Mouse (Mus musculus) midbrain, embryonic 13.5 days (tissue): ENCODE measurements at regions not wholly inside any gene's neighbourhood (a gene's known extent, or its start where the extent isn't known, plus 50 kb on each side); places are given as distances from the start of the nearest gene placed in this dataset.
A peak's percentile ranks its signal among the peaks of the same experiment; 100 is the strongest.
"Not testable (repeated sequence)": the region's sequence is repeated elsewhere in the genome, so short reads cannot be mapped to it uniquely, and the experiment has no call there.

Experiments
- ATAC-seq: fragments of 200-750 bp; cut with Nextera tagmentation; 2 replicates; pipeline ENCODE4 v1.8.0; 2017; ENCODE audit warnings: mild to moderate bottlenecking, moderate TSS enrichment, moderate library complexity
- H3K27ac ChIP-seq: fragments of 300-500 bp; sonication (generic); 2 replicates; pipeline ENCODE4 v1.5.1; 2015; ENCODE audit warnings: inconsistent platforms, mild to moderate bottlenecking, moderate library complexity
- H3K27me3 ChIP-seq: fragments of 300-500 bp; sonication (generic); 2 replicates; pipeline ENCODE4 v1.6.1; 2015; ENCODE audit warnings: mild to moderate bottlenecking, inconsistent platforms
- H3K36me3 ChIP-seq: fragments of 300-500 bp; sonication (generic); 2 replicates; pipeline ENCODE4 v1.6.1; 2015; ENCODE audit warnings: mild to moderate bottlenecking, inconsistent platforms
- H3K4me1 ChIP-seq: fragments of 300-500 bp; sonication (generic); replicated peaks from 2 replicates; pipeline ENCODE4 v1.6.1; 2015; ENCODE audit warnings: inconsistent platforms
- H3K4me2 ChIP-seq: fragments of 300-500 bp; sonication (generic); replicated peaks from 2 replicates; pipeline ENCODE4 v1.6.1; 2015; ENCODE audit warnings: moderate library complexity, mild to moderate bottlenecking, inconsistent platforms
- H3K4me3 ChIP-seq: fragments of 300-500 bp; sonication (generic); replicated peaks from 2 replicates; pipeline ENCODE4 v1.5.1; 2015; ENCODE audit warnings: mild to moderate bottlenecking, inconsistent platforms
- H3K9ac ChIP-seq: fragments of 300-500 bp; sonication (generic); replicated peaks from 2 replicates; pipeline ENCODE4 v1.6.1; 2015; ENCODE audit warnings: mild to moderate bottlenecking, inconsistent platforms
- H3K9me3 ChIP-seq: fragments of 300-500 bp; sonication (generic); 2 replicates; pipeline ENCODE4 v1.6.1; 2016; ENCODE audit warnings: mild to moderate bottlenecking, inconsistent platforms
- WGBS: fragments of 180-500 bp; shearing (Covaris S2); methylation state at CpG from one replicate; pipeline ENCODE4 v1.1.7; 2015; 5-methylcytosine and 5-hydroxymethylcytosine counted together

DNA sequence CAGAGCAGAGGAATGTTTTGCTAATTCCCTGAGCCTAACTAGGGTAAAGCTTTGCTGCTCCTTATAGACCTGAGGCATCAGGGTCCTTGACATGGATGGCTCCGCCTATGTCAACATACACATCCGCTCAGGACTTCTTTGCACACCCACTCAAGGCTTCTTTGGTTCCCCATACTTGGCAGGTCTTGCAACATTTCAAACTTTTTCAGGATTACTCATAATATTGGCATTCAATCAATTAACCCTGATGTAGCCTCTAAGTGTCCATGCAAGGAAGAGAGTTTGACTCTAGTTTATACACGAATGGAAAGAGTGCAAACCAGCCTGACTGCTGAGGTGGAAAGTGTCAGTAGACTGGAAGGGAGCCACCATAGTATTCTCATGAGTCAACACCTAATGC lies 93.2 kb upstream of the Slc25a13 start:
- H3K9ac ChIP-seq, result no peak overlapping the region
- H3K27ac ChIP-seq, result no peak overlapping the region
- ATAC-seq, result no peak
- H3K27me3 ChIP-seq, result no peaks in the 10 kb centered on the region
- no peak overlapping the region for H3K4me3 ChIP-seq
- no peak overlapping the region for H3K4me2 ChIP-seq
- no peaks in the 10 kb centered on the region for H3K36me3 ChIP-seq
- no peaks in the 10 kb centered on the region for H3K4me1 ChIP-seq
- WGBS, result 93% methylated on average over 3 of the region's 3 CpGs
- H3K9me3 ChIP-seq, result no peaks in the 10 kb centered on the region

GRCm38 (mm10) chr6:6307618-6308017 lies 90.6 kb upstream of the Slc25a13 start:
- WGBS, result 94% methylated on average over 2 of the region's 2 CpGs
- H3K4me1 ChIP-seq, result peaks cover 5% of the 10 kb centered on the region; the same call in 1 of the 2 replicates
- H3K27ac ChIP-seq, result no peak overlapping the region
- H3K36me3 ChIP-seq, result no peaks in the 10 kb centered on the region
- H3K9ac ChIP-seq, result no peak overlapping the region
- no peak overlapping the region for H3K4me2 ChIP-seq
- H3K9me3 ChIP-seq, result no peaks in the 10 kb centered on the region
- no peak overlapping the region for H3K4me3 ChIP-seq
- no peak for ATAC-seq
- H3K27me3 ChIP-seq, result no peaks in the 10 kb centered on the region

DNA sequence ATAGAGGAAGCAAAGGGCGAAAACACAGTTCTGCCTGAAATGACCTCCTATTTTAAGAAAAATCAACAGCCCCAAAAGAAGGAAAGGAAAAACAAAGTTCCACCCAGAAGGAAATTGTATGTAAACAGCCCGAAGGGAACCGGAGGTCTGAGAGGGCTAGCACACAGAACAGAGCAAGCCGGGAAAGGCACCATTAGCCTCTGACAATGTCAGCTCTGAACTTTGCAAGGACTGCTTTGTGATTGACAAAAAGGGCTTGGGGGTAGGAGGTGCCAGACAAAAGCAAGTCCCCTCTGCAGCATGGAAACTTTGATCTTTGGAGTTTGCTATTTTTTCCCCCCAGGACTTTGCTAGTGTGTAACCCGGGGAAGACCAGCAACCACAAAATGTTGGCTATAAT lies 86.8 kb upstream of the Slc25a13 start:
- Histone ChIP-seq H3K27ac (no peak overlapping the region), H3K9me3 (no peaks in the 10 kb centered on the region), H3K4me2 (no peak overlapping the region), H3K27me3 (no peaks in the 10 kb centered on the region), H3K36me3 (no peaks in the 10 kb centered on the region), H3K4me1 (peaks cover 5% of the 10 kb centered on the region; the same call in 1 of the 2 replicates), H3K9ac (no peak overlapping the region), H3K4me3 (no peak overlapping the region)
- ATAC-seq, result no peak
- 15% methylated on average over 5 of the region's 5 CpGs for WGBS

DNA sequence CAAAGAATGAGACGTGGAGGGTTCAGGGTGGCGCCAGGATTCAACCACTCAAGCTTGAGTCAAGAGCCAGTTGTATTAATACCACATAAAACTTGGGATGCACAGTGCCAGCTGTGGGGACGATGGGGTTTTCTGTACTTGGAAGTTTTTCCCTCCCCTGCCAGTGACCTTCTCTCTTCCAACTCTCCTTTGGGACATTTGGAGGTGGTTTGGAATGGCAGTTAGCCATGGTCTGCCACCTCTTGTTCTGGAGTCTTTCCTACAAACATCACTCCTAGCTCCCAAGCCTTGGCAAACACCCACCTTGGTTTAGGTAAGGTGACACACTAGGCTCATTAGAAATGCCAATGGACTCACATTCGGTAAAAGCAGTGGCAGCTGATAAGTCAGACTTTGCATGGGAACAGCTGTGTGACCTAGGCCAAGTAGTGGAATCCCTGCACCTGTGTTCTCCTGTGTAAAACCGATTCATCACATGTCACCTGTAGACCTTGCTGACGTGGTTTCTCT lies 84.1 kb upstream of the Slc25a13 start:
- Histone ChIP-seq H3K9ac (no peak overlapping the region), H3K36me3 (no peaks in the 10 kb centered on the region), H3K9me3 (no peaks in the 10 kb centered on the region), H3K27me3 (no peaks in the 10 kb centered on the region), H3K27ac (no peak overlapping the region), H3K4me2 (no peak overlapping the region), H3K4me3 (no peak overlapping the region), H3K4me1 (peaks cover 5% of the 10 kb centered on the region; the same call in 1 of the 2 replicates)
- WGBS, result 91% methylated on average over 6 of the region's 6 CpGs
- no peak for ATAC-seq

GRCm38 (mm10) chr6:6298867-6299852 lies 82.2 kb upstream of the Slc25a13 start:
- peak; percentile 40; the same call in 1 of the 2 replicates for ATAC-seq
- Histone ChIP-seq H3K4me1 (peaks cover 5% of the 10 kb centered on the region; the same call in 1 of the 2 replicates), H3K36me3 (no peaks in the 10 kb centered on the region), H3K4me2 (no peak overlapping the region), H3K27ac (no peak overlapping the region), H3K9ac (no peak overlapping the region), H3K9me3 (no peaks in the 10 kb centered on the region), H3K27me3 (no peaks in the 10 kb centered on the region), H3K4me3 (no peak overlapping the region)
- 67% methylated on average over 14 of the region's 14 CpGs for WGBS

DNA sequence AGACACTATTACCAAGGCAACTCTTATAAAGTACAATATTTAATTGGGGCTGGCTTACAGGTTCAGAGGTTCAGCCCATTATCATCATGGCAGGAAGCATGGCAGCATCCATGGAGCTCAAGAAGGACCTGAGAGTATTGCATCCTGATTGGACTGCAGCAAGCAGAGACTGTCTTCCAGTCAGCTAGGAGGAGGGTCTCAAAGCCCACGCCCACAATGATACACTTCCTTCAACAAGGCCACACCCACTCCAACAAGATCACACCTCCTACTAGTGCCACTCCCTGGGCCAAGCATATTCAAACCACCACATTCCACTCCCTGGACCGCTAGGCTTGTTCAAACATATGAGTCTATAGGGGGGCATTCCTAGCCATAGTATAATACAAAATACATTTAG lies 78.6 kb upstream of the Slc25a13 start:
- H3K27ac ChIP-seq, H3K36me3 ChIP-seq, H3K9me3 ChIP-seq, ATAC-seq, H3K4me1 ChIP-seq, H3K27me3 ChIP-seq, H3K9ac ChIP-seq, H3K4me2 ChIP-seq, H3K4me3 ChIP-seq: not testable (repeated sequence)
- 92% methylated on average over 2 of the region's 2 CpGs for WGBS

DNA sequence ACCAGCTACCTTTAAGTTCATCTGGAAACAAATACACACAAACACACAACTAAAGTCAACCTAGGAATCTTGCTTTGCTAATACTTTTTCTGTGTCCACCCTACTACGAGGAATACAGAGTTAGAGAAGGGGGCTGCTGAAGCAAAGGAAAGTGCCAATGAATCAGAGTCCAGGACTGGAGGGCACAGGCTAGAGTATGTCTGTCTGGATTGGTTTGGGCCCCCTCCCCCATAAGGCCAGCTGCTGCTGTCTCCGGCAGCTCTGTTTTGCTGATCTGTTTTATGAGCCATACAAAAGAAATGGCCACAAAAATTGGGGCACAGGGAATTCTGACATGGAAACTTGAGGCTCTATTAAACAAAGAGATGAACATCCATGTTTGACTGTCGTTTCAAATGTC lies 74.8 kb upstream of the Slc25a13 start:
- no peak for ATAC-seq
- 64% methylated on average over 3 of the region's 3 CpGs for WGBS

DNA sequence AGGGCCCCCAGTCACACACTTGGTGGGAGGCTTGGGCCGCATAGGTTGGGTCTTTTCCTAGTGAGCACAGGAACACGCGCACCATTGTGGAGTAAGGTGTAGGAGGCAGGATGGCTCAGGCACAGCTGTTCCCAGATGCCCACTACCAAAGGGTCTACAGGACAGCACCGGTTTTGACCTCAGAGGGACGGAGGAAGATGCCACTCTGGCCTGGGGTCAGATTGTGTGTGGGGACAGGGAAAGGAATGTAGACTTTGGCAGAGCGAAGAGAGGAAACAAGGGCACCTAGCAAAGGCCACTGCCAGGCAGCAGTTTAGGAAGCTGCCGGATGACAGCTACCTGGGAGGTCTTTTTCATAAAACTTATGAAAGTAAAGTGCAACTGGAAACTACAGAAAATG lies 73.5 kb upstream of the Slc25a13 start:
- no peaks in the 10 kb centered on the region for H3K4me1 ChIP-seq
- 0 out of 2 replicates have a peak, but pooled peaks cover 4% of the 10 kb centered on the region for H3K27me3 ChIP-seq
- H3K36me3 ChIP-seq, result no peaks in the 10 kb centered on the region
- H3K9ac ChIP-seq, result no peak overlapping the region
- no peak overlapping the region for H3K27ac ChIP-seq
- H3K4me2 ChIP-seq, result no peak overlapping the region
- WGBS, result 88% methylated on average over 7 of the region's 7 CpGs
- no peak for ATAC-seq
- H3K4me3 ChIP-seq, result no peak overlapping the region
- H3K9me3 ChIP-seq, result no peaks in the 10 kb centered on the region

More for the DNA sequence above, 74.8 kb upstream of the Slc25a13 start:
- H3K4me2 ChIP-seq, result no peak overlapping the region
- H3K27ac ChIP-seq, result no peak overlapping the region
- H3K36me3 ChIP-seq, result no peaks in the 10 kb centered on the region
- H3K9ac ChIP-seq, result no peak overlapping the region
- H3K27me3 ChIP-seq, result 0 out of 2 replicates have a peak, but pooled peaks cover 4% of the 10 kb centered on the region
- H3K4me1 ChIP-seq, result no peaks in the 10 kb centered on the region
- no peaks in the 10 kb centered on the region for H3K9me3 ChIP-seq
- H3K4me3 ChIP-seq, result no peak overlapping the region

DNA sequence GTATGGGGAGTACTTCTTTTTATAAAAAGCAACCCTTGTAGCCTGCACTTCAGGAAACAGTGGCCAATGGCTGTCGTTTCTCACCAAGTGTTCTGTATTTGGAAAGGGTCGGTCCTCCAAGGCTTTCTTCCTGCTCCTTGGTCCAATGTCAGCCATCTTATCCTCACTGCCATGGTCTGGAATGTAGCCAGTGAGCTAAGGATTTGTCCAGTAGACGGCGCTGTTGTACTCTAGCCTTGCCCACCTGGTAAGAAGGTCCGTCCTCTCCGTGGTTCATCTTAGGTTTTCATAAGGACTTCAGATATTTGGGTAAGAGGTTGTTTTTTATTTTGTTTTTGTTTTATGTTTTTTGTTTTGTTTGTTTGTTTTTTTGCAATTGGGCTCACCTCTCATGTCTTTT lies 72.8 kb upstream of the Slc25a13 start:
- H3K4me3 ChIP-seq, result no peak overlapping the region
- no peak overlapping the region for H3K27ac ChIP-seq
- no peak overlapping the region for H3K4me2 ChIP-seq
- no peaks in the 10 kb centered on the region for H3K9me3 ChIP-seq
- no peak overlapping the region for H3K9ac ChIP-seq
- 0 out of 2 replicates have a peak, but pooled peaks cover 4% of the 10 kb centered on the region for H3K27me3 ChIP-seq
- H3K4me1 ChIP-seq, result no peaks in the 10 kb centered on the region
- 21% methylated on average over 6 of the region's 6 CpGs for WGBS
- ATAC-seq, result 0 out of 2 replicates have a peak, but pooled peaks have one; percentile 56
- H3K36me3 ChIP-seq, result no peaks in the 10 kb centered on the region

DNA sequence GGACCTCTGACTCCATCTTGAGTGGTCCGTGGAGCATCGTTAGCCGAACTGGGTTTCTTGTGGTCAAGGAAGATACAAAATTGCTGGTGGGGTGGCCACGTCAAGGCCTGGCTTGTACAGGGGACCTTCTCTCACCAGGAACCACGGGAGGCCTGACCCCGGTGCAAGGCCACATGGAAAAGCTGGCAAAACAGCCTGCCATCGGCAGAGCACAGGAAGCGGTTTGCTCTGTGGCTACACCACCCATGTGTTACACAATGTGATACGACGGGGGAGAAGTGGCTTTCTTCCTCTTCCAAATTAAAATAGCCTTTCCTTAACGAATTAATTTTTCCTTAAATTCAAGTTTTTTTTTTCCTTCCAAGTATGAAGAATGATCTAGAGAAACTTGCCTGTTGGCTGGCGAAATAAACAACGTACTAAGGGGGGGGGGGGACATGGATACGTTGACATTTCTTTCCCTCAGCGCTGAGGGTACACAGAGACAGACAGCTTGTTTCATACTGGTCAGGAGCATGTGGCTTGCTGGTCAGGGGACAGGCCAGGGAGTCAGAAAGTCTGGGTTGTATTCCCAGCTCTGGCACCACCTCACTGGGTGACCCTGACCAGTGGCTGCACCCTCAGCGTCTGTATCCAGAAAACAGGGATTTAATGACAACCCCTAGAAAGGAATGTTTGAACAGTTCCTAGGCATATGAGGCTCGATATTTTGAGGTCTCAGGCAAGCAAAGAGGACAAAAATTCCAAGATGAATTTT lies 64.0 kb upstream of the Slc25a13 start:
- Histone ChIP-seq H3K4me2 (no peak overlapping the region), H3K4me1 (no peaks in the 10 kb centered on the region), H3K36me3 (no peaks in the 10 kb centered on the region), H3K27ac (no peak overlapping the region), H3K27me3 (no peaks in the 10 kb centered on the region), H3K9ac (no peak overlapping the region), H3K4me3 (no peak overlapping the region), H3K9me3 (no peaks in the 10 kb centered on the region)
- no peak for ATAC-seq
- WGBS, result 91% methylated on average over 17 of the region's 17 CpGs

DNA sequence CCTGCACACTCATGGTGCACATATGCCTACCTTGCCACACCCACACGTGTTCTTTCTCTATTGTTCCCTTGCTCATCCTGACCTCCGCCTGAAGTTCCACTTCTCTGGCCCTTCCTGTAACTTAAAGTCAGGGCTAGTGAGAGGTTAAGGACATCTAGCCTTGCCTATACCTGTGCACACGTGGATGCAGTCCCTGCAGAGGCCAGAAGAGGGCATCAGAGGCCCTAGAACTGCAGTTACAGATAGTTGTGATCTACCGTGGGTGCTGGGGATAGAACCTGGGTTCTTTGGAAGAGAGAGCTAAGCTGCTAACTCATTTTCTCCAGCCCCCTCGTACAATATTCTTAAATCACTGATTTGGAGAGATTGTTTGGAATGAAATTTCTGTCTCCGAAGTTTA lies 62.7 kb upstream of the Slc25a13 start:
- no peak overlapping the region for H3K4me2 ChIP-seq
- no peak for ATAC-seq
- 80% methylated on average over 6 of the region's 6 CpGs for WGBS

GRCm38 (mm10) chr6:6270545-6270944 lies 53.6 kb upstream of the Slc25a13 start:
- Histone ChIP-seq H3K9ac (no peak overlapping the region), H3K4me1 (no peaks in the 10 kb centered on the region), H3K4me2 (no peak overlapping the region), H3K4me3 (no peak overlapping the region), H3K27me3 (no peaks in the 10 kb centered on the region), H3K36me3 (no peaks in the 10 kb centered on the region), H3K27ac (no peak overlapping the region), H3K9me3 (no peaks in the 10 kb centered on the region)
- WGBS, result 42% methylated on average over 2 of the region's 2 CpGs
- no peak for ATAC-seq

More for the DNA sequence above, 62.7 kb upstream of the Slc25a13 start:
- H3K9me3 ChIP-seq, result no peaks in the 10 kb centered on the region
- no peaks in the 10 kb centered on the region for H3K36me3 ChIP-seq
- H3K9ac ChIP-seq, result no peak overlapping the region
- no peaks in the 10 kb centered on the region for H3K4me1 ChIP-seq
- no peak overlapping the region for H3K4me3 ChIP-seq
- no peaks in the 10 kb centered on the region for H3K27me3 ChIP-seq
- no peak overlapping the region for H3K27ac ChIP-seq
